Mouse (Mus musculus): ENCODE measurements at regions not wholly inside any gene's neighbourhood (a gene's known extent, or its start where the extent isn't known, plus 50 kb on each side); places are given as distances from the start of the nearest gene placed in this dataset.

DNA sequence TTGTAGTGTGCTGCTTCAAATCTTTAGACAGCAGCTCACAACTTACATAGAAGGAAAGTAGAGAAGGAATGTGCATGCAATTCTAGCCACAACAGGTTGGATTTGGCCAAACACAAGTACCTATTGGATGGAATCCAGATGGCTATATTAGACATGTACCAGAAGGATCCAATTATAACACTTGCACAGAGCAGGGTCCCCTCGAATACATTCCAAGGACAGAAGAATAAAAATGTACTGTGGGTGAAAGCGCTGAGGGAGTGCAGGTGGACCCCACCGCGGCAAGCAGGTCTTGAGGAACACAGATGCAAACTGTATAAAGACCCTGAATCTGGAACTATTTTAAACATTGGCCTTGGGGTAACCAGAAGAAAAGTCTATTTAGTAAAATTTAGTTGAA lies 497.8 kb upstream of the Adgrl2 start:
- TF ChIP-seq CTCF (IDR thresholded peaks at IDR 0.05), result no peak
- no peak for TF ChIP-seq EP300 (IDR thresholded peaks at IDR 0.05)

All from lung, postnatal 0 days (tissue).